Mouse (Mus musculus) hindbrain, embryonic 14.5 days (tissue): ENCODE measurements at regions not wholly inside any gene's neighbourhood (a gene's known extent, or its start where the extent isn't known, plus 50 kb on each side); places are given as distances from the start of the nearest gene placed in this dataset.

Source experiments
- ATAC-seq: fragments of 200-750 bp; cut with Nextera tagmentation; 2 replicates; pipeline ENCODE4 v1.8.0; 2017; ENCODE audit warnings: moderate number of reproducible peaks, mild to moderate bottlenecking, moderate TSS enrichment, moderate library complexity; ENCODE audit not compliant: low FRiP score
- DNase-seq: peaks from one replicate; pipeline ENCODE4 v3.0.0-alpha.2; 2015; ENCODE audit warnings: low spot score
- H3K27ac ChIP-seq: fragments of 300-500 bp; sonication (generic); 2 replicates; pipeline ENCODE4 v1.5.1; 2014; ENCODE audit warnings: mild to moderate bottlenecking, moderate library complexity
- H3K27me3 ChIP-seq: fragments of 300-500 bp; sonication (generic); 2 replicates; pipeline ENCODE4 v1.6.1; 2014; ENCODE audit warnings: mild to moderate bottlenecking, low read length, mixed read lengths; ENCODE audit not compliant: control insufficient read depth, insufficient read depth
- H3K36me3 ChIP-seq: fragments of 300-500 bp; sonication (generic); replicated peaks from 2 replicates; pipeline ENCODE4 v1.6.1; 2014; ENCODE audit not compliant: control insufficient read depth, insufficient read depth
- H3K4me1 ChIP-seq: fragments of 300-500 bp; sonication (generic); replicated peaks from 2 replicates; pipeline ENCODE4 v1.6.1; 2014; ENCODE audit warnings: antibody characterized with exemption, low read length, mixed read lengths; ENCODE audit not compliant: control insufficient read depth, insufficient read depth
- H3K4me2 ChIP-seq: fragments of 300-500 bp; sonication (generic); replicated peaks from 2 replicates; pipeline ENCODE4 v1.6.1; 2014; ENCODE audit warnings: mild to moderate bottlenecking, moderate library complexity
- H3K4me3 ChIP-seq: fragments of 300-500 bp; sonication (generic); replicated peaks from 2 replicates; pipeline ENCODE4 v1.5.1; 2014; ENCODE audit warnings: mild to moderate bottlenecking, low read length
- H3K9ac ChIP-seq: fragments of 300-500 bp; sonication (generic); 2 replicates; pipeline ENCODE4 v1.6.1; 2014
- H3K9me3 ChIP-seq: fragments of 300-500 bp; sonication (generic); 2 replicates; pipeline ENCODE4 v1.6.1; 2016; ENCODE audit warnings: low read length; ENCODE audit not compliant: control insufficient read depth
- WGBS: fragments of 180-500 bp; shearing (Covaris S2); extraction: QIAGEN DNeasy Blood & Tissue Kit; methylation state at CpG from one replicate; pipeline ENCODE4 v1.1.7; 2014; 5-methylcytosine and 5-hydroxymethylcytosine counted together

DNA sequence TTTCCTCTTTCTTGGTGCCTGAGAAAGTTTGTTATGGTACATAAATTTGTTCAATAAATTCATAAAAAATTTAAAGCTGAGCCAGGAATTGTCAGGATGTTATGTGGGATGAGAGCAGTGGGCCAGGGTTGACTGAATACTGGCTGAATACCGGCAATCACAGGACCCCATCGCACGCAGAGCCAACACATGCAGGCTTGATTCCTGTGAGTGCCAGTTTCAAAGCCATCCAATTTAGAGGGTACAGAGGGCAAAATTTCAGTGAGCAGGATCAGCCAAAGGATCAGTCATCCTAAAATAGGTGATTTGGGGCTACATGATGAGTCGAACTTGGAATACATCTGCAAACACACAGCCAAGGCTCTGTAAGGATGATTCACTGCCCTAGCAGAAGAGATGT, 583.6 kb upstream of the Nectin3 start:
- H3K27ac ChIP-seq, result no peak overlapping the region
- H3K27me3 ChIP-seq, result no peaks in the 10 kb centered on the region
- WGBS, result 92% methylated on average over 4 of the region's 4 CpGs
- no peak overlapping the region for H3K4me2 ChIP-seq
- no peaks in the 10 kb centered on the region for H3K9me3 ChIP-seq
- no peak for DNase-seq
- H3K4me1 ChIP-seq, result no peaks in the 10 kb centered on the region
- H3K4me3 ChIP-seq, result no peak overlapping the region
- no peak for ATAC-seq
- H3K9ac ChIP-seq, result no peak overlapping the region
- H3K36me3 ChIP-seq, result no peaks in the 10 kb centered on the region

DNA sequence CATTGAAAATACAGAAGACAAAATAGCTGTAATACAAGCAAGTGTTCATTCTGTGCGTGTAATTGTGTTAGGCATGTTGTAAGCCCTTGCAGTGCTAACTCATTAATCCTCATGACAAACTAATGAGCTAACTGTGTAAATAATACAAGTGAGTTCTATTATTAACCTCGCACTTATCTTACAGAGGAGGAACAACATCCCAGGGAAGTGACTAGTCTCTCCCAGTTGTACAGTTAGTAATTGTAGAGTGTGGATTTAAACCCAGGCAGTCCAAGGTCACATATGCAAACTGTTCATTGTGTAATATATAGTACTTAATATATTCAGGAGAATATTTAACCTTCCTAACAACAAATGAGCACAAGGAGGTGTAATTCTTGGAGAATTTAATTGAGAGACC, 582.0 kb upstream of the Nectin3 start:
- ATAC-seq (no peak), DNase-seq (no peak)
- no peaks in the 10 kb centered on the region for H3K4me1 ChIP-seq
- 48% methylated on average over 2 of the region's 2 CpGs for WGBS
- no peaks in the 10 kb centered on the region for H3K27me3 ChIP-seq
- no peak overlapping the region for H3K9ac ChIP-seq
- H3K27ac ChIP-seq, result no peak overlapping the region
- no peak overlapping the region for H3K4me3 ChIP-seq
- no peak overlapping the region for H3K4me2 ChIP-seq
- H3K9me3 ChIP-seq, result no peaks in the 10 kb centered on the region
- no peaks in the 10 kb centered on the region for H3K36me3 ChIP-seq

DNA sequence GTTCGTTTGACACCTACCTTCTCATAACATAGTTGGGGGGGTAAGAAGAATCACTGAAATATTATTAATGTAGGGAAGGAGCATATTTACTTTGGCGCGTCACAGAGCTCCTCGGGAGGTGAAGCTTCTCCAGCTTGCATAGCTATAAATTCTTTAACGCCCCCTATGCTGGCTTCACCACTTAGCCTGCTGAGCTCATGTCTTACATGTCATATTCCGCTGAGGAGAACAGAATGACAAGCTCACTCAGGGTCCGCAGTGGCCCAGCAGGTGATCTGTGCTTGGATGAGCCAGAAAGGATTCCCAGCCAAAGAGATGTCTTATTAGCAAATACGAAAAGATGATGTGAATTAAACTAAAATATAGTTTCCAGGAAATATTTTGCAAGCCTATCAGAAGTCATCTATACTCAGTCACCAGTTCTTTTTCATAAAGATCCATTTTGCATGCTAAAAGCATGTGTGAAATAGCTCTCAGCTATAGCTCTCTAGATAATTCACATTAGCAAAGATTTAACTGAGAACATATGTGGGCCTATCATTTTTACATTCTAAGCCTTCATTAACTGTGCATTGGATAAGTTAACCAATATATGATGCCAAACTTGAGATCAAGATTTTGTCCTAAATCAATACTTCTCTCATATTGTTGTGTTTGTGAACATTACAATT, 561.1 kb upstream of the Nectin3 start:
- Histone ChIP-seq H3K4me1 (no peaks in the 10 kb centered on the region), H3K27me3 (no peaks in the 10 kb centered on the region), H3K4me3 (no peak overlapping the region), H3K27ac (no peak overlapping the region), H3K4me2 (no peak overlapping the region), H3K9me3 (no peaks in the 10 kb centered on the region), H3K36me3 (no peaks in the 10 kb centered on the region), H3K9ac (no peak overlapping the region)
- WGBS, result 66% methylated on average over 8 of the region's 8 CpGs
- DNase-seq (no peak), ATAC-seq (no peak)

DNA sequence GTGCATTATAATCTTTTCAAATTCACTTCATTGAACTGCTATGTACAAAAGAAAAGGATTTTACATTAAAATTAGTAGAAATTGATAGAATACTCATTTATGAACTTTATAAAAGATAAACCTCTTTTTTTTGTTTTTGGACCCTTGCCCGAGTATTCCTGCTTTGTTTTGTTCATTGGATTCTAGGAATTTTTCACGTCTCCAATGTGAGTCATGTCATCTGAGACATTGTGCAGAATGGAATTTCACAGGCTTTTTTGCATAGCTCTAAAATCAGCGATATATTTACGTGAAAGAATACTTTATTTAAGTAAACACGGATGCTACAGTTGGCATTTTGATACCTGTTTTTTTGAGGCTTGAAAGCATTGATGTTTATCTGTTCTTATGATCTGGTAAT, 560.5 kb upstream of the Nectin3 start:
- Histone ChIP-seq H3K27ac (no peak overlapping the region), H3K4me1 (no peaks in the 10 kb centered on the region), H3K9me3 (no peaks in the 10 kb centered on the region), H3K36me3 (no peaks in the 10 kb centered on the region), H3K27me3 (no peaks in the 10 kb centered on the region), H3K4me3 (no peak overlapping the region), H3K9ac (no peak overlapping the region), H3K4me2 (no peak overlapping the region)
- DNase-seq, result no peak
- 81% methylated on average over 5 of the region's 5 CpGs for WGBS
- no peak for ATAC-seq

DNA sequence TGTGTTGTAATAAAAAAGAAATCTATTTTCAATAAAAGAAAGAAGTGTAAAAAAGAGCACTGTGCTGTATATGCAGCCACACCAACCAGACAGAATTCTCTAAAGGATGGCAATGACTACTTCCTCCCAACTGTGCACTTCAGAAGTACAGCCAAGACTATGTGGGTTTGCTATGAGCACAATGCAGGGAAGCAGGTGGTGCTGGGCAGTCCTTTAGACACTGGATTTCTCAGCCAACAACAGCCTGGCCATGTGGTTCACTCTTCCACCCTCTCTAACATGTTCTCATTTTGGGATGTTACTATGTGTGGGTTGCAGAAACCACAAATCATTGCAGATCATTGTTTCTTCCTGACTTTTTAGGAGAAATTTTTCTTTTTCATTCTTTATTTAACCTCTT, 527.6 kb upstream of the Nectin3 start:
- no peaks in the 10 kb centered on the region for H3K4me1 ChIP-seq
- no peak overlapping the region for H3K9ac ChIP-seq
- DNase-seq (no peak), ATAC-seq (no peak)
- H3K27ac ChIP-seq, result no peak overlapping the region
- H3K36me3 ChIP-seq, result no peaks in the 10 kb centered on the region
- H3K4me2 ChIP-seq, result no peak overlapping the region
- no peaks in the 10 kb centered on the region for H3K27me3 ChIP-seq
- H3K4me3 ChIP-seq, result no peak overlapping the region
- H3K9me3 ChIP-seq, result no peaks in the 10 kb centered on the region

DNA sequence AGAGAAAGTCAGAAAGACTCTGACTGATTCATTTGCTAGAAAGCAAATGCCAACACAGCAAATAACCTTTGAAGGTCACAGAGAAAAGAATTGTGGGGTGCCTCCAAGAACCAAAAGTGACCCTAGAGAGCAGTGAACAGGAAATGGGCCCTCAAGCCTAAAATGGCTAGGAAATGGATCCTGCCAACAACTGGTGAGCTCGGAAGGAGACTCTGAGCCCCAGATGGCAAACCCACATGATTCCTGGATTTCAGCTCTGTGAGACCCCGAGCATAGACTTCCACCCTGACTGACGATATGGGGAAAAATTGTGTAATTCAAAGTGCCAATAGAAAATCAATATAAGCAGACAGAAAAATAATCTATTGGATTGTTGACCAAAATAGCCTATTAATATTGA, 519.2 kb upstream of the Nectin3 start:
- Histone ChIP-seq H3K27ac (no peak overlapping the region), H3K4me1 (no peaks in the 10 kb centered on the region), H3K9me3 (no peaks in the 10 kb centered on the region), H3K9ac (no peak overlapping the region), H3K4me2 (no peak overlapping the region), H3K4me3 (no peak overlapping the region), H3K27me3 (no peaks in the 10 kb centered on the region), H3K36me3 (no peaks in the 10 kb centered on the region)
- ATAC-seq (no peak), DNase-seq (no peak)
- WGBS, result 78% methylated on average over 3 of the region's 3 CpGs

DNA sequence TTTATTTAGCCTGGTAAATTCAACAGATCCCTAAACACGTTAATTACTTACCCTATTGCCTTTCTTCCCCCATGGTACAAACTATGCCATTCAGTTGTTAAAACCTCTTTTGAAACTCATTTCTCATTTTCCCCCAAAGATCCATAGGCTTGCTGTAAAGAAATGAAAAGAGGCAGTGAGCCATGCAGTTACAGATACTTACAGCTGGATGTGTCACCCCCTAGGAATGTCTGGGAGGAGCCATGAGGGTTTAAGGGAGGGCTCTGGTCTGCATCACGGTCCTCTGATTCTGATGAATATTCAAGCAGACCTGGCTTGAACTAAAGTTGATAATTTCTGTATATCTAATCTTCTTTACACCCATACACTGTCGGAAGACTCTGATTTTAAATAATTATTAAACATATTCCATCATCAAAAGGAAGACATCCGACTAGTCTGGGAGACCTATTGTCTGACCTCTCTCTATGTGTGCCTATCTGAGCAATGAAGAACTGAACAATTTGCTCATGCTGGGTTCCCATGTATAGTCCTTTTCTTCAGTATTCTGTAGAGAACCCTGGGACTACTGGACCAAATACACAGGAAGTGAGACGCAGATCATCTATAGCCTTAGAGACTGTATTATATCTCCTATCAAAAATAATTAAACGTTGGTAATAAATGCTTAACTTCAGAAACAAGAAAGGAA, 484.7 kb upstream of the Nectin3 start:
- DNase-seq (no peak), ATAC-seq (no peak; the same call in 1 of the 2 replicates)
- H3K9ac ChIP-seq, result no peak overlapping the region
- 0 out of 2 replicates have a peak, but pooled peaks cover 4% of the 10 kb centered on the region for H3K4me1 ChIP-seq
- 46% methylated on average over 6 of the region's 6 CpGs for WGBS
- 0 out of 2 replicates have a peak, but pooled peaks cover under 1% of the 10 kb centered on the region for H3K9me3 ChIP-seq
- H3K4me2 ChIP-seq, result no peak overlapping the region
- H3K27me3 ChIP-seq, result no peaks in the 10 kb centered on the region
- H3K36me3 ChIP-seq, result no peaks in the 10 kb centered on the region
- H3K4me3 ChIP-seq, result no peak overlapping the region
- H3K27ac ChIP-seq, result no peak overlapping the region

DNA sequence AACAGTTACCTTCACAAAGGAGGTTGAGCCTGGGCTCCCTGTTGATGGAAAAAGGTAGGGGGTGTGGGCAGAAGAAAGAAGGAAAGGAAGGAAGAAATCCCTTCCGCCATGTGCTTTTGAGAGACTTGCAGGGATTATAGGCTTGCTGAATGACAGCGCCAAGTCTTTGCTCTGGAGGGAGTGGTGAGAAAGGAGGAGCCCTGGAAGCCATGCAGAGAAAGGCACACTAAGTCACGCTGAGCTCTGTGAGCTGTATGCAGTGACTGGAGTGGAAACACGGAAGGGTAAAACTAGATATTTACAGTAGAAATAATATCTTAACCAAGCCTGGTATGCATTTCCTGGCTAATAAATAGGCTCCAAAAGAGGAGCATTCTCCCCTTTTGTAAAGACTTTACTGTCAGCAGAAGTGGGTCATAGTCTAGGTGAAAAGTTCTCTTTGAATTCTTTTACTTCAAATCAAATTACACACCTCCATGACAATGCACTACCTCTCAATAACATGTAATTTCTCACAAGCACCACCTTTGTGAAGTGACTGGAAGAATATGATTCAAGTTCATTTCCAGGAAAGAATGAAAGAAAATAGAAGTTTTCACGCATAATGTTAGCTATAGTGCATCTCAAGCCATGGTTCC, 484.1 kb upstream of the Nectin3 start:
- 51% methylated on average over 5 of the region's 5 CpGs for WGBS
- H3K36me3 ChIP-seq, result no peaks in the 10 kb centered on the region
- ATAC-seq (no peak), DNase-seq (no peak)
- H3K27me3 ChIP-seq, result no peaks in the 10 kb centered on the region
- H3K9ac ChIP-seq, result no peak overlapping the region
- H3K4me3 ChIP-seq, result no peak overlapping the region
- 0 out of 2 replicates have a peak, but pooled peaks cover 4% of the 10 kb centered on the region for H3K4me1 ChIP-seq
- no peak overlapping the region for H3K27ac ChIP-seq
- no peaks in the 10 kb centered on the region for H3K9me3 ChIP-seq
- H3K4me2 ChIP-seq, result no peak overlapping the region

DNA sequence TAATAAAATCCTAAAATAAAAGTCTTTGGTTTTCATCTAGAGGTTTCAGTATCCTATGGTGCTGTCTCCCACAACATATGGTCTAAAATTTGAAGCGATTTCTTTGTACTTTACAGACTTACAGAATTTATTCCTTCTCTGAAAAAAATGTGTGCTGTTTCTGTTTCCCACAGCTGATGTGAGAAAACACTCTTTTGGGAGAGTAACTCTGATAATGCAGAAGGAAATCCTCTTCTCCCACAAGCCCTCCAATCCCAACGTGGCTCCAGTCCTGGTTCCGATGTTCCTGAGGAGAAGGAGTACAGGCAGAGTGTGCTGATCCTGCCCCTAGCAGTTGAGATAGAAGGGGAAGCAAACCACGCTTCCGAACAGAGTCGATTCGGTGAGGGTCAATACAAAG, 467.4 kb upstream of the Nectin3 start:
- Histone ChIP-seq H3K4me3 (no peak overlapping the region), H3K36me3 (no peaks in the 10 kb centered on the region), H3K27ac (no peak overlapping the region), H3K4me2 (no peak overlapping the region), H3K9me3 (no peaks in the 10 kb centered on the region), H3K27me3 (no peaks in the 10 kb centered on the region), H3K9ac (no peak overlapping the region), H3K4me1 (no peaks in the 10 kb centered on the region)
- no peak for DNase-seq
- no peak for ATAC-seq
- 94% methylated on average over 7 of the region's 7 CpGs for WGBS
